Mouse (Mus musculus) CH12.LX (cell line): Measurements from ENCODE around the gene Lpar6. TPM values are rescaled to one million over a fixed set of nuclear protein-coding genes. Genes with fewer than 3 reads are reported as not detected.

Experiments used
- DNase-seq: peaks from one replicate; pipeline ENCODE4 v3.0.0-alpha.2; 2013; ENCODE audit errors: extremely low read depth
- H3K27ac ChIP-seq: 2 replicates; pipeline ENCODE4 v1.5.1; 2012; ENCODE audit warnings: low read depth, mild to moderate bottlenecking, control low read depth, moderate library complexity; ENCODE audit not compliant: insufficient read depth
- H3K27me3 ChIP-seq: replicated peaks from 2 replicates; pipeline ENCODE3; 2012; ENCODE audit warnings: inconsistent platforms
- H3K36me3 ChIP-seq, 2 experiments: replicated peaks in 1 of 2; 2 replicates each; pipeline versions ENCODE3 to v1.6.1; 2012; ENCODE audit warnings: inconsistent platforms in 1 of 2, low read length in 1 of 2, mild to moderate bottlenecking in 1 of 2, mixed read lengths in 1 of 2, moderate library complexity in 1 of 2; ENCODE audit not compliant: control insufficient read depth in 1 of 2, insufficient read depth in 1 of 2
- H3K4me1 ChIP-seq, 2 experiments: 2 replicates each; pipeline ENCODE4 v1.6.1; 2012; ENCODE audit warnings: inconsistent platforms in 1 of 2, moderate library complexity in 1 of 2; ENCODE audit not compliant: insufficient read depth in 2 of 2, control insufficient read depth in 1 of 2
- H3K4me2 ChIP-seq: 2 replicates; pipeline ENCODE4 v1.6.1; 2012; ENCODE audit warnings: low read depth, mild to moderate bottlenecking, control low read depth; ENCODE audit not compliant: poor library complexity, insufficient read depth, severe bottlenecking
- H3K4me3 ChIP-seq, 3 experiments: fragments of 150-350 bp in 1 of 3; sonication (generic) in 1 of 3; replicated peaks in 1 of 3; 2 replicates each; pipeline versions ENCODE3 to v1.5.1; 2011 to 2012; ENCODE audit warnings: low read depth in 2 of 3, low read length in 2 of 3, mild to moderate bottlenecking in 2 of 3, moderate library complexity in 2 of 3, control low read depth in 1 of 3, improper control_type of control experiment in 1 of 3, inconsistent platforms in 1 of 3, mixed read lengths in 1 of 3; ENCODE audit not compliant: poor library complexity in 1 of 3
- H3K79me2 ChIP-seq: replicated peaks from 2 replicates; pipeline ENCODE4 v1.6.1; 2012; ENCODE audit warnings: mild to moderate bottlenecking, moderate library complexity; ENCODE audit not compliant: control insufficient read depth, poor library complexity, insufficient read depth, severe bottlenecking; ENCODE audit errors: extremely low read depth
- H3K9ac ChIP-seq: 2 replicates; pipeline ENCODE4 v1.6.1; 2012; ENCODE audit warnings: low read depth, mild to moderate bottlenecking, control low read depth, moderate library complexity; ENCODE audit not compliant: insufficient read depth
- H3K9me3 ChIP-seq: replicated peaks from 2 replicates; pipeline ENCODE3; 2012; ENCODE audit warnings: low read length, inconsistent platforms, mixed read lengths
- BHLHE40 ChIP-seq: IDR thresholded peaks from 2 replicates; pipeline ENCODE4 v1.6.1; 2011; ENCODE audit warnings: mild to moderate bottlenecking, low read depth, low read length, improper control_type of control experiment
- CHD2 ChIP-seq: IDR thresholded peaks from 2 replicates; pipeline ENCODE4 v1.6.1; 2011; ENCODE audit warnings: low read length, improper control_type of control experiment
- CTCF ChIP-seq, 2 experiments: IDR thresholded peaks in 1 of 2; conservative IDR thresholded peaks in 1 of 2; 2 replicates each; pipeline ENCODE4 v1.5.1; 2011 to 2012; ENCODE audit warnings: low read depth in 2 of 2, low read length in 2 of 2, improper control_type of control experiment in 1 of 2, inconsistent platforms in 1 of 2, mild to moderate bottlenecking in 1 of 2, moderate library complexity in 1 of 2
- E2F4 ChIP-seq: IDR thresholded peaks from 2 replicates; pipeline ENCODE4 v1.6.1; 2011; ENCODE audit warnings: low read depth, low read length, improper control_type of control experiment; ENCODE audit not compliant: insufficient replicate concordance
- ELF1 ChIP-seq: IDR thresholded peaks from 2 replicates; pipeline ENCODE4 v1.6.1; 2014; ENCODE audit warnings: low read depth, mild to moderate bottlenecking, inconsistent platforms, low read length, improper control_type of control experiment
- EP300 ChIP-seq: IDR thresholded peaks from 2 replicates; pipeline ENCODE4 v1.6.1; 2011; ENCODE audit warnings: low read length, improper control_type of control experiment
- GABPA ChIP-seq: IDR thresholded peaks from 2 replicates; pipeline ENCODE4 v1.6.1; 2012; ENCODE audit warnings: low read depth, low read length, improper control_type of control experiment, inconsistent platforms; ENCODE audit not compliant: insufficient replicate concordance
- IRF4 ChIP-seq: IDR thresholded peaks from 2 replicates; pipeline ENCODE4 v1.6.1; 2014; ENCODE audit warnings: low read depth, mild to moderate bottlenecking, inconsistent platforms, low read length, improper control_type of control experiment
- JUND ChIP-seq: conservative IDR thresholded peaks from 2 replicates; pipeline ENCODE4 v1.6.1; 2011; ENCODE audit warnings: low read depth, low read length, improper control_type of control experiment
- KAT2A ChIP-seq: IDR thresholded peaks from 2 replicates; pipeline ENCODE4 v1.6.1; 2012; ENCODE audit warnings: low read length, improper control_type of control experiment, inconsistent platforms; ENCODE audit not compliant: insufficient replicate concordance
- MAFK ChIP-seq: IDR thresholded peaks from 2 replicates; pipeline ENCODE4 v1.6.1; 2011; ENCODE audit warnings: low read length, improper control_type of control experiment; ENCODE audit not compliant: insufficient replicate concordance
- MAX ChIP-seq: IDR thresholded peaks from 2 replicates; pipeline ENCODE4 v1.6.1; 2011; ENCODE audit warnings: low read length, improper control_type of control experiment
- MAZ ChIP-seq: IDR thresholded peaks from 2 replicates; pipeline ENCODE4 v1.6.1; 2012; ENCODE audit warnings: low read depth, mild to moderate bottlenecking, inconsistent platforms, low read length, improper control_type of control experiment, moderate library complexity
- MXI1 ChIP-seq: IDR thresholded peaks from 2 replicates; pipeline ENCODE4 v1.6.1; 2011; ENCODE audit warnings: mild to moderate bottlenecking, low read depth, low read length, improper control_type of control experiment
- NELFE ChIP-seq: IDR thresholded peaks from 2 replicates; pipeline ENCODE4 v1.6.1; 2011; ENCODE audit warnings: low read depth, low read length, improper control_type of control experiment
- PAX5 ChIP-seq: IDR thresholded peaks from 2 replicates; pipeline ENCODE4 v1.6.1; 2012; ENCODE audit warnings: low read length, inconsistent platforms, mixed read lengths
- POLR2A ChIP-seq: IDR thresholded peaks from 2 replicates; pipeline ENCODE4 v1.6.1; 2011; ENCODE audit warnings: low read depth, mild to moderate bottlenecking, improper control_type of control experiment, low read length
- POLR2AphosphoS2 ChIP-seq: IDR thresholded peaks from 2 replicates; pipeline ENCODE4 v1.6.1; 2011; ENCODE audit warnings: low read depth, low read length, improper control_type of control experiment
- RCOR1 ChIP-seq: conservative IDR thresholded peaks from 2 replicates; pipeline ENCODE4 v1.6.1; 2012; ENCODE audit warnings: low read depth, mild to moderate bottlenecking, inconsistent platforms, low read length, improper control_type of control experiment
- SMC3 ChIP-seq: IDR thresholded peaks from 2 replicates; pipeline ENCODE4 v1.6.1; 2011; ENCODE audit warnings: low read depth, low read length, improper control_type of control experiment
- TBP ChIP-seq: conservative IDR thresholded peaks from 2 replicates; pipeline ENCODE4 v1.6.1; 2011; ENCODE audit warnings: low read depth, low read length, improper control_type of control experiment
- UBTF ChIP-seq: IDR thresholded peaks from 2 replicates; pipeline ENCODE4 v1.6.1; 2012; ENCODE audit warnings: low read depth, mild to moderate bottlenecking, inconsistent platforms, low read length, improper control_type of control experiment, moderate library complexity
- USF1 ChIP-seq: IDR thresholded peaks from 2 replicates; pipeline ENCODE4 v1.6.1; 2014; ENCODE audit warnings: low read depth, mild to moderate bottlenecking, inconsistent platforms, low read length, improper control_type of control experiment
- USF2 ChIP-seq: conservative IDR thresholded peaks from 2 replicates; pipeline ENCODE4 v1.6.1; 2011; ENCODE audit warnings: low read depth, low read length, improper control_type of control experiment
- ZKSCAN1 ChIP-seq: IDR thresholded peaks from 2 replicates; pipeline ENCODE4 v1.6.1; 2012; ENCODE audit warnings: low read depth, inconsistent platforms, low read length, improper control_type of control experiment, borderline replicate concordance
- ZNF384 ChIP-seq: IDR thresholded peaks from 2 replicates; pipeline ENCODE4 v1.6.1; 2012; ENCODE audit warnings: low read depth, low read length, improper control_type of control experiment, inconsistent platforms
- dilution Hi-C: fragments of 300-500 bp; cut with MboI; formaldehyde crosslinking; loops from 2 replicates; pipeline ENCODE4 v1.14.3; 2020; ENCODE audit warnings: low sequenced_read_pairs; ENCODE audit not compliant: extremely low pct_unique_long_range_greater_than_20kb, extremely low pct_ligation_motif_present
- in situ Hi-C: fragments of 300-500 bp; cut with MboI; formaldehyde crosslinking; loops from 3 replicates; pipeline ENCODE4 v1.14.3; 2019; ENCODE audit warnings: low sequenced_read_pairs, low pct_ligation_motif_present, low pct_unique_long_range_greater_than_20kb, mixed read lengths
- polyA plus RNA-seq: library from polyadenylated mRNA; unstranded; fragments of >175 nt; gene quantifications from 2 replicates; pipeline ENCODE4 v1.2.1, GENCODE M21; 2012; ENCODE audit warnings: low read depth; ENCODE audit not compliant: insufficient read length
- total RNA-seq, 2 experiments: library from RNA; depleted of rRNA; stranded (reverse); fragments of 300-350 nt in 1 of 2; fragments of >200 nt in 1 of 2; gene quantifications; 2 replicates each; pipeline ENCODE4 v1.2.3; 2012 to 2014

Lpar6 gene
- total and polyA plus RNA-seq, 3 experiments, result 2.9 to 6.4 (median 3.2) TPM

DNA sequence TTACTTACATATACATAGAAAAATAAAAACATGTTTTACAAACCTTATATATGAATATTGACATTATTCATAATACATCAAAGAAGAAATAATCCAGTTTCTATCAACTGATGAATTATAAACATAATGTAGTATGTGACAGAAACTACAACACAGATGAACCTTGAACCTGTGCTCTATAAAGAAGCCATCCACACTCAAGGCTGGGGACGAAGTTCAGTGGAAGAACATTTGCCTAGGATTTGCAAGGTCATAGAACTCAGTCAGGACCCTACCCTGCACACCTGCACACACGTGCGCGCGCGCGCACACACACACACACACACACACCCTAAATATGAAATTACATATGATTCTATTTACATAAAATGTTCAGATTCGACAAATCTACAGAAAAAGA lies 27.5 kb upstream of the Lpar6 start:
- dilution Hi-C loops, result no loop called here
- in situ Hi-C loops, result no loop called here
- Histone ChIP-seq H3K9ac (no peak overlapping the region), H3K27me3 (no peaks in the 10 kb centered on the region), H3K27ac (no peak overlapping the region), H3K4me2 (no peak overlapping the region), H3K79me2 (no peaks in the 10 kb centered on the region), H3K36me3 (peaks cover 8 to 16% of the 10 kb centered on the region in 2 experiments), H3K4me3 (no peak overlapping the region), H3K9me3 (no peaks in the 10 kb centered on the region), H3K4me1 (peaks cover 0 to 15% of the 10 kb centered on the region in 2 experiments; a peak in 2 of 4 replicates)
- TF ChIP-seq ELF1, result no peak
- TF ChIP-seq UBTF, result no peak
- TF ChIP-seq MAX, result no peak
- TF ChIP-seq GABPA, result no peak
- TF ChIP-seq CHD2, result no peak
- TF ChIP-seq MXI1, result no peak
- no peak for TF ChIP-seq POLR2AphosphoS2
- TF ChIP-seq USF1, result no peak
- DNase-seq, result no peak

DNA sequence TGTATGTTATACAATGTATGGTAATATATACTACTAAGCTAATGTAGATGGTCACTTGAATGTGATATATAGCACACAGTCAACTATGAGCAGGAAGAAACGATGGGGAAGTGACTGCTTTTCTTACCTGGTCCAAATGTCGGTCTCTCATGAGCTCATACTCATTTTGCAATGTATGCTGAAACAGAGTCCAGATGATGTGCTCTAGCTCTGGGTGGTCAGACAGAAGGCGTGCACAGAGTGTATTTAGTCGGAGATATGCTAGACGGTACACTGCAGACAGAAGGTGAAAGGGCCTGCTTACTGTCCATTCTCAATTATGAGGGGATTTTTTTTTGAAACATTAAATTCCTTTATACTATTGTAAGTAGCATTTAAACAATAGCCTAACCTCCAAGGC lies 26.2 kb upstream of the Lpar6 start:
- H3K27me3 ChIP-seq, result no peaks in the 10 kb centered on the region
- no peaks in the 10 kb centered on the region for H3K79me2 ChIP-seq
- peaks cover 0 to 15% of the 10 kb centered on the region in 2 experiments; a peak in 2 of 4 replicates for H3K4me1 ChIP-seq
- no peak overlapping the region for H3K4me3 ChIP-seq
- peaks cover 10 to 23% of the 10 kb centered on the region in 2 experiments for H3K36me3 ChIP-seq
- H3K4me2 ChIP-seq, result no peak overlapping the region
- in situ Hi-C loops, result no loop called here
- dilution Hi-C loops, result no loop called here
- DNase-seq, result no peak
- no peak overlapping the region for H3K9ac ChIP-seq
- TF ChIP-seq GABPA (no peak), IRF4 (no peak), NELFE (no peak), USF1 (no peak), MAFK (no peak), BHLHE40 (no peak), CHD2 (no peak), MAZ (no peak)
- H3K27ac ChIP-seq, result no peak overlapping the region
- no peaks in the 10 kb centered on the region for H3K9me3 ChIP-seq

DNA sequence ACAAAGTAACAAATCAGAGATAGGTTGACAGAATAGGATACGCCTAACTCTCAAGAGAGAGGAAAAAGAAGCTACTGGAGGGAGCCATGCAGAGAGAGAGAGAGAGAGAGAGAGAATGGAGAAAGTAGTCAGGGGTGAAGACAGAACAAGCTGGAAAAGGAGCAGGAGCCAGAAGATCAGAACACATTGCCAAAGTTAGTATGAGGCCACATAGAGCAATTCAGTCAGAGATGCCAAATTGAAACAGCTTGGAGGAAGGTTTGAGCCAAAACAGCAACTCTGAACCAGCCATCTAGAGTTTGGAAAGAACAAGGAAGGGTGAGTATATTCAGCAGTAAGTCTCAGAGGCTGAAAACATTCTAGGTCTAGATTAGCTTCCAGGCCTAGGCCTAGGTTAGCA lies 20.6 kb upstream of the Lpar6 start:
- Histone ChIP-seq H3K27me3 (no peaks in the 10 kb centered on the region), H3K9ac (no peak overlapping the region), H3K36me3 (peaks cover 9 to 15% of the 10 kb centered on the region in 2 experiments), H3K79me2 (no peaks in the 10 kb centered on the region), H3K4me2 (no peak overlapping the region), H3K4me3 (no peak overlapping the region), H3K4me1 (peaks cover 0 to 3% of the 10 kb centered on the region in 2 experiments; a peak in 1 of 4 replicates), H3K27ac (no peak overlapping the region), H3K9me3 (no peaks in the 10 kb centered on the region)
- in situ Hi-C loops (no loop called here), dilution Hi-C loops (no loop called here)
- no peak for DNase-seq
- TF ChIP-seq ZKSCAN1, result no peak
- no peak for TF ChIP-seq ZNF384
- TF ChIP-seq ELF1, result no peak
- no peak for TF ChIP-seq MAZ
- TF ChIP-seq USF2, result no peak
- no peak for TF ChIP-seq PAX5
- TF ChIP-seq TBP, result no peak
- TF ChIP-seq E2F4, result no peak
- TF ChIP-seq JUND, result no peak
- no peak for TF ChIP-seq NELFE
- TF ChIP-seq IRF4, result no peak
- no peak for TF ChIP-seq RCOR1
- TF ChIP-seq KAT2A, result no peak
- no peak for TF ChIP-seq CTCF (conservative IDR thresholded peaks at IDR 0.05 in 1 of 2, IDR thresholded peaks at IDR 0.05 in 1 of 2; ENCODE audit: low read depth in 2 of 2, low read length in 2 of 2)
- TF ChIP-seq GABPA, result no peak
- no peak for TF ChIP-seq POLR2A
- no peak for TF ChIP-seq EP300
- no peak for TF ChIP-seq SMC3
